Mouse (Mus musculus) bone marrow, adult 2 months (tissue): ENCODE data around the gene Uvrag.

Experiments
- CTCF ChIP-seq: fragments of 200-500 bp; IDR thresholded peaks from 2 replicates; pipeline ENCODE4 v1.5.1; 2011; ENCODE audit warnings: low read length, control low read depth; ENCODE audit not compliant: control insufficient read depth, insufficient read depth
- POLR2A ChIP-seq: fragments of 200-500 bp; IDR thresholded peaks from 2 replicates; pipeline ENCODE4 v1.6.1; 2011; ENCODE audit warnings: low read depth, mild to moderate bottlenecking, control low read depth, low read length, borderline replicate concordance; ENCODE audit not compliant: control insufficient read depth

GRCm38 (mm10) chr7:98957111-98957741 is 183.7 kb downstream of the Uvrag start:
- TF ChIP-seq POLR2A (no peak), CTCF (no peak)
